Mouse (Mus musculus) stomach, embryonic 15.5 days (tissue): ENCODE measurements around the gene Znhit3. TPM values are rescaled to one million over a fixed set of nuclear protein-coding genes. Genes with fewer than 3 reads are reported as not detected.

Experiments used
- ATAC-seq: fragments of 200-750 bp; cut with Nextera tagmentation; 2 replicates; pipeline ENCODE4 v1.8.0; 2017; ENCODE audit warnings: low read depth, moderate number of reproducible peaks, moderate TSS enrichment; ENCODE audit not compliant: insufficient read depth, low FRiP score
- H3K27ac ChIP-seq: fragments of 300-500 bp; sonication (generic); 2 replicates; pipeline ENCODE4 v1.5.1; 2015; ENCODE audit warnings: mild to moderate bottlenecking, inconsistent platforms
- H3K27me3 ChIP-seq: fragments of 300-500 bp; sonication (generic); replicated peaks from 2 replicates; pipeline ENCODE4 v1.6.1; 2015; ENCODE audit warnings: inconsistent platforms
- H3K36me3 ChIP-seq: fragments of 300-500 bp; sonication (generic); 2 replicates; pipeline ENCODE4 v1.6.1; 2015; ENCODE audit warnings: inconsistent platforms
- H3K4me1 ChIP-seq: fragments of 300-500 bp; sonication (generic); 2 replicates; pipeline ENCODE4 v1.6.1; 2015; ENCODE audit warnings: inconsistent platforms
- H3K4me2 ChIP-seq: fragments of 300-500 bp; sonication (generic); 2 replicates; pipeline ENCODE4 v1.6.1; 2015; ENCODE audit warnings: mild to moderate bottlenecking, inconsistent platforms
- H3K4me3 ChIP-seq: fragments of 300-500 bp; sonication (generic); replicated peaks from 2 replicates; pipeline ENCODE4 v1.5.1; 2015; ENCODE audit warnings: inconsistent platforms
- H3K9ac ChIP-seq: fragments of 300-500 bp; sonication (generic); 2 replicates; pipeline ENCODE4 v1.6.1; 2015; ENCODE audit warnings: inconsistent platforms
- H3K9me3 ChIP-seq: fragments of 300-500 bp; sonication (generic); 2 replicates; pipeline ENCODE4 v1.6.1; 2016; ENCODE audit warnings: inconsistent platforms
- WGBS: fragments of 180-500 bp; shearing (Covaris S2); methylation state at CpG from one replicate; pipeline ENCODE4 v1.1.7; 2015; 5-methylcytosine and 5-hydroxymethylcytosine counted together
- polyA plus RNA-seq: library from polyadenylated mRNA; unstranded; fragments of >200 nt; fragmentation: Nextera tagmentation; extraction: Ambion mirVana; gene quantifications from 2 replicates; pipeline ENCODE4 v1.2.1, GENCODE M21; 2015

Gene Znhit3
- polyA plus RNA-seq = 52.9 and 56.9 TPM in 2 replicates

DNA sequence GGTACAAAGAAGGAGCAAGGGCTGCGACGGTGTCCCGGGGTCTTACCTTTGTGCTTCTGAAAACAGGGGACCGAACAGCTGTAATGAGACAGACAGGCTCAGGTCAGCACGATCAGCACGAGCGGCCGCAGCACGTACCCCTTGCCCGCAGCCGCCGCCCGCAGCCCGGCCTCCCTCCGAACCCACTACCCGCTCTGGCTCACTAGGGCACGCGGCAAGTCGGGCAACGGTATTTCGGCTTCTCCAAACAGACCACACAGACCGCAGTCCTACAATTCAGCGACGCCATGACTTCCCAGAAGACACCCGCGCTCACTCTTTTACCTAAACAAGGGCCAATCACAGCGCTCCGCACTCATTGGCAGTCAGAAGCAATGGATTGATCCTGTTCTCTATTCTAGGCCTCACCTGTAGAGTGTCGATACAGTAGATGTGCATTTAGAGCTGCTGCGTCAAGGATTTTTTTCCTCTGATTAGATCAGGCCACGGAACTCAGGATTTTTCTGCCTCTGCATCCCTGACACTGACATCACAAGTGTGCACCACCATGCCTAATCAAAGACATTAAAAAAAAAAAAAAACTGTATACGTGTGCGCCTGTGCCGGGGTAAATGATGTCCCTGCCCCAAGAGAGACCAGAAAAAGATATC lies at the start of gene Znhit3:
TSS of gene Znhit3 (minus strand) at position 314 of the 650 bp plus-strand sequence.
- peaks cover 7% of the 10 kb centered on the region for H3K36me3 ChIP-seq
- H3K9ac ChIP-seq = peak within 1 kb of the TSS; percentile 85
- peaks cover 4% of the 10 kb centered on the region for H3K4me1 ChIP-seq
- H3K4me3 ChIP-seq = peak within 1 kb of the TSS; percentile 95
- ATAC-seq = peak; percentile 85
- no peaks in the 10 kb centered on the region for H3K27me3 ChIP-seq
- peak within 1 kb of the TSS; percentile 52 for H3K4me2 ChIP-seq
- WGBS = 4% methylated on average over 34 of the region's 34 CpGs
- H3K27ac ChIP-seq = peak within 1 kb of the TSS; percentile 37; the same call in 1 of the 2 replicates
- H3K9me3 ChIP-seq = no peaks in the 10 kb centered on the region

DNA sequence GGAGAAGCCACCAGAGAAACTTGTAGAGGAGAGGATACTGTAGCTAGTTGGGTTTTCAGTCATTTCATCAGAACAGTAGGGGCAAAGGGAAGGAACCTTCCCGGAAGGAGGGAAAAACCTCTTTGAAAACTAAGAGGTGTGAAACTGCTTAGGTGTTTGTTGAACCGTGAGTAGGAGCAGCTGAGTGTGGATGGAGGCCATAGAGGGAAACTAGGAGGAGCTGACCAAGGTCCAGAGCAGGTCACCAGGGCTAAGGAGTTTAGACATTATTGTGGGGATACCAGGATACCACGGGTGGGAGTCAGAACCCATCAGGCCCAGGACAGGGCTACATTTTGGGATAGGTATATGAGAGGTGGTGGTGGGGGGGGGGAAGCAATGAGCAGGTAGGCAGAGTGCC lies 47.4 kb upstream of the Znhit3 start:
- H3K4me1 ChIP-seq = 0 out of 2 replicates have a peak, but pooled peaks cover 4% of the 10 kb centered on the region
- no peak overlapping the region for H3K4me2 ChIP-seq
- 71% methylated on average over 3 of the region's 3 CpGs for WGBS
- no peak overlapping the region for H3K27ac ChIP-seq
- no peaks in the 10 kb centered on the region for H3K9me3 ChIP-seq
- H3K9ac ChIP-seq = no peak overlapping the region
- no peak for ATAC-seq
- peaks cover 12% of the 10 kb centered on the region for H3K27me3 ChIP-seq
- no peaks in the 10 kb centered on the region for H3K36me3 ChIP-seq
- H3K4me3 ChIP-seq = no peak overlapping the region

DNA sequence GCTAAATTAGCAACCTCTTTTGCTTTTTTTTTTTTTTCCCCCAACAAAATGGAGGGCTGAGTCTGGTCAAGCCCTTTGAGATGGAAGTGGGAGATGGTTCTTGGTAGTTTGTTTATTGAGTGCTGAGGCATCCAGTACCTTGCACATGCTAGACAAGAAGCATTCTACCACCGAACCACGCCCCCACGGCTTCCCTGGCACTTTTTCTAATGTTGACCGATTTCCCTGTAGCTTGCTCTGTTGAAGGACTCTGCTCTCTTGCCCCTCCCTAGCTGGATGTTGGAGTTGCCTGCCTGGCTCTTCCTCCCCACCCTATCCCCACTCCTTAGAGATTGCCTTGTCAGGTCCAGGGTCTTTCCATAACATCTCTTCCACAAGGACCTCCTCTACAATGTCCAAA lies 46.4 kb upstream of the Znhit3 start:
- Histone ChIP-seq H3K4me1 (peaks cover 11% of the 10 kb centered on the region), H3K36me3 (no peaks in the 10 kb centered on the region), H3K4me3 (no peak overlapping the region), H3K4me2 (no peak overlapping the region), H3K27me3 (peaks cover 22% of the 10 kb centered on the region), H3K27ac (no peak overlapping the region), H3K9me3 (no peaks in the 10 kb centered on the region), H3K9ac (no peak overlapping the region)
- WGBS = 74% methylated on average over 4 of the region's 4 CpGs
- no peak for ATAC-seq

DNA sequence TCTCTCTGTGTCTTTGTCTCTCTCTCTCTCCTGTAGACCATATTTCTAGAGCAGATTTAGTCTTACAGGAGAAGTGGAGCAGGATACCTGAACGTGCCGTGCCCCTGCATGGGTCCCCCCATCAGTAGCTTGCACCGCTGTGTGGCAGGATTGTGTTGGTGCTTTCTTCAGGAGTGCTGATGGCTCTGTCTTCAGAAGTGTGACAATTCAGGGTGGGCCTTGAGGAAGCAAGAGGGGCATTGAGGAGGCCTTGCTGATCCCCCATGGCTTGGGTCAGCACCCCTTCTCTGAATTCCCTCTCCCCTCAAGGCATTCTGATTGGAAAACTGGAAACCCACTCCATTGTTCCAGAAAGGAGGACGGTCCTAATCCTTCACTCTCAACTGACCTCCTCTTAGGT lies 45.4 kb upstream of the Znhit3 start:
- Histone ChIP-seq H3K4me3 (no peak overlapping the region), H3K27me3 (peaks cover 32% of the 10 kb centered on the region), H3K27ac (no peak overlapping the region), H3K4me2 (no peak overlapping the region), H3K9me3 (no peaks in the 10 kb centered on the region), H3K36me3 (no peaks in the 10 kb centered on the region), H3K4me1 (peaks cover 7% of the 10 kb centered on the region), H3K9ac (no peak overlapping the region)
- WGBS = 93% methylated on average over 4 of the region's 4 CpGs
- ATAC-seq = no peak

DNA sequence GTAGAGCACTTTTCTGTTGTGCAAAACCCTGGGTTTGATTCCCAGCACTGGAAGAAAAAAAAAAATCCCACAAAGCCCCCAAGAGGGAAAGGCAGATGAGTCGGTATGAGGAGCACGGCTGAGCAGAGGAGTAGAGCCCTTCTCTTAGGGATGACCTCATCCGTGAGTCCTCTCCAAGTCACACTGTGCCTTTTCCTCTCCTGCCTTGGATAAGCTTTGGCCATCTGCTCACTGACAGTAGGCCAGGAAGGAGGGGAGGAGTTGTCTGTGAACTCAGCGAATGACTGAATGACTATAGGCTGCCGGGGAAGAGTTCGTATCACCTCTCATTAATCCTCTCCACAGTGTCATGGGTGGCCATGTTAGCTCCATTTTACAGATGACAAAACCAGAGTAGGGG lies 44.6 kb upstream of the Znhit3 start:
- no peak overlapping the region for H3K27ac ChIP-seq
- H3K36me3 ChIP-seq = no peaks in the 10 kb centered on the region
- no peaks in the 10 kb centered on the region for H3K9me3 ChIP-seq
- H3K4me2 ChIP-seq = no peak overlapping the region
- peaks cover 7% of the 10 kb centered on the region for H3K4me1 ChIP-seq
- no peak overlapping the region for H3K9ac ChIP-seq
- WGBS = 70% methylated on average over 6 of the region's 6 CpGs
- H3K27me3 ChIP-seq = peaks cover 40% of the 10 kb centered on the region
- no peak overlapping the region for H3K4me3 ChIP-seq
- no peak for ATAC-seq

DNA sequence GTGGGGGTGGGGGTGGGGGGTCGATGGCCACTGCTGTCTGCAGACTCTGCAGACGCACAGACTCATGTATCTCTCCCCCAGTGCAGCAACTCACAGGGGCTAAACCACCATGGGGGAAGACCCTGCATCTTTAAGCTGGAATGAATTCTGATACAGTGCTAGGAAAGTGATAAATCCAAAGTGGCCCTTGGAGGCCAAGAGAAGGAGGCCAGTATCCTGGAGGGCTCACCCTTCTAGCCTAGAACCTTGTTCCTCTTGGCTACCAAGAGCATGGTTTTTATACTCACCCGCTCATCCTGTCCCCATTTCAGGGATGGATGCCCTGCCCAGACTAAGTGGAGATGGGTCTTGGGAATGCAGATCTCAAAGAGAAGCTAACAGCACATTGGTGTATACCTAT lies 44.1 kb upstream of the Znhit3 start:
- WGBS = 39% methylated on average over 3 of the region's 3 CpGs
- ATAC-seq = no peak
- H3K9me3 ChIP-seq = no peaks in the 10 kb centered on the region
- no peak overlapping the region for H3K4me3 ChIP-seq
- H3K36me3 ChIP-seq = no peaks in the 10 kb centered on the region
- peaks cover 7% of the 10 kb centered on the region for H3K4me1 ChIP-seq
- peaks cover 41% of the 10 kb centered on the region for H3K27me3 ChIP-seq
- H3K27ac ChIP-seq = no peak overlapping the region
- no peak overlapping the region for H3K4me2 ChIP-seq
- no peak overlapping the region for H3K9ac ChIP-seq

DNA sequence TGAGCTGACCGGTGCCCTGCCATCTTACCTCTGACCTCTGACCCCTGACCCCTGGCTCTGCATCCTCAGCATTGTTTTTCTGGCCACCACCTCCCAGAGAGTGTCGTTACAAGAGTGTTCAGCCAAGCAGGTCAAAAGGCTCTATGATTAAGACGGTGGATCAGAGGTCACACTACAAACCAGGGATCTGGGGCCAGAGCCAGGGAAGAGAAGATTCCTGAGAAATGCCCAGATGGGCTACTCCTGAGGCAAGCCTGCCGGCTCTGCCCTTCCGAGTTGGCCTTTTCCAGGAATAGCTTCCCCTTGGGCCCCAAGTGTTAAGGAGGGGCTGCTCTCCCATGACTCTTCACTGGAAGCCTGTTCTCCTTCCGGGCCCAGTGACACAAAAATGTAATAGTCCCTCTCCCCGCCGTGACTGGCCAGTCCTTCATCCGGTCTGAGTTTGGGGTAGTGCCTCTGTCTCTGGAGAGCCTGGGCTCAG lies 43.6 kb upstream of the Znhit3 start:
- no peak overlapping the region for H3K27ac ChIP-seq
- no peaks in the 10 kb centered on the region for H3K9me3 ChIP-seq
- H3K4me1 ChIP-seq = peaks cover 7% of the 10 kb centered on the region
- no peak overlapping the region for H3K9ac ChIP-seq
- H3K4me2 ChIP-seq = no peak overlapping the region; the same call in 1 of the 2 replicates
- H3K27me3 ChIP-seq = peaks cover 41% of the 10 kb centered on the region
- no peak overlapping the region for H3K4me3 ChIP-seq
- 5% methylated on average over 9 of the region's 9 CpGs for WGBS
- no peak for ATAC-seq
- no peaks in the 10 kb centered on the region for H3K36me3 ChIP-seq

DNA sequence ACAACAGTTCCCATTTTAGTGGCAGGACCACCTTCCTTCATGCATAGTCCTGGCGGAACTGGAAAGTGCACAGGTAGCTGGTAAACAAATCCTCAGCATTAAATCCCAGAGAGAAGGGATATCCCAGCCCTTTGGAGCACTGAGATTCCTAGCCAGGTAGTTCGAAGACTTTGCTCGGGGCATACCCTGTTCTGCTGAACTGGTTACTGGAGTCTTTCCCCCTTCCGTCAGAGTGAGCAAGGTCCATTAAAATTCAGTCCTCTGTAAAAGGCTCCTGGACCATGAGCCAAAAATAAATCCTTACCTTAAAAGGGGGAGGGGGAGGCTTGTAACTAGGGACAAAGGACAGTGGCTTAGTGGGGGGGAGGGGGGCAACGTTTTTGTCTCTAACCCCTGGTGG lies 43.0 kb upstream of the Znhit3 start:
- ATAC-seq = no peak
- no peak overlapping the region for H3K4me2 ChIP-seq
- H3K9me3 ChIP-seq = no peaks in the 10 kb centered on the region
- no peak overlapping the region for H3K4me3 ChIP-seq
- no peak overlapping the region for H3K27ac ChIP-seq
- H3K9ac ChIP-seq = no peak overlapping the region
- peaks cover 7% of the 10 kb centered on the region for H3K4me1 ChIP-seq
- whole genome bisulfite sequencing = 41% methylated on average over 5 of the region's 5 CpGs
- peaks cover 41% of the 10 kb centered on the region for H3K27me3 ChIP-seq
- no peaks in the 10 kb centered on the region for H3K36me3 ChIP-seq

DNA sequence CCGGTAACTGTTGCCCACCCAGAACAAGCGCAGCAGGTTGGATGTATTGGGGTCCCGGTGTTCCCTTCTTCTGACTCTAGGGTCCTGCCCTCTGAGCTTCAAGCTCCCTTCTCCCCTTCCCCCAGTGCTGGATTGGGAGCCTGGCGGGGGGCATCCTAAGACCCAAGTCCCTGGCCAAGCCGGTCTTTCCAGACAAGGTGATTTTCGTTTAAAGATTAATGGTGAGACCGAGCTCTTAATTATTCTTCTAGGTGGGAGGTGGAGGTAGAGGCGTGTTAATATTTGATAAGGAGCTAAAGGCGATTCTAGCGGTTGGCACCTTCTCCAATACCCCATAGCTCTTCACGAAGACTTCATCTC lies 42.1 kb upstream of the Znhit3 start:
- no peak overlapping the region for H3K27ac ChIP-seq
- H3K4me3 ChIP-seq = peak overlapping the region; percentile 25
- no peak for ATAC-seq
- peaks cover 7% of the 10 kb centered on the region for H3K4me1 ChIP-seq
- H3K36me3 ChIP-seq = no peaks in the 10 kb centered on the region
- WGBS = 3% methylated on average over 11 of the region's 11 CpGs
- no peaks in the 10 kb centered on the region for H3K9me3 ChIP-seq
- peak overlapping the region; percentile 49 for H3K4me2 ChIP-seq
- peaks cover 41% of the 10 kb centered on the region for H3K27me3 ChIP-seq
- H3K9ac ChIP-seq = no peak overlapping the region

DNA sequence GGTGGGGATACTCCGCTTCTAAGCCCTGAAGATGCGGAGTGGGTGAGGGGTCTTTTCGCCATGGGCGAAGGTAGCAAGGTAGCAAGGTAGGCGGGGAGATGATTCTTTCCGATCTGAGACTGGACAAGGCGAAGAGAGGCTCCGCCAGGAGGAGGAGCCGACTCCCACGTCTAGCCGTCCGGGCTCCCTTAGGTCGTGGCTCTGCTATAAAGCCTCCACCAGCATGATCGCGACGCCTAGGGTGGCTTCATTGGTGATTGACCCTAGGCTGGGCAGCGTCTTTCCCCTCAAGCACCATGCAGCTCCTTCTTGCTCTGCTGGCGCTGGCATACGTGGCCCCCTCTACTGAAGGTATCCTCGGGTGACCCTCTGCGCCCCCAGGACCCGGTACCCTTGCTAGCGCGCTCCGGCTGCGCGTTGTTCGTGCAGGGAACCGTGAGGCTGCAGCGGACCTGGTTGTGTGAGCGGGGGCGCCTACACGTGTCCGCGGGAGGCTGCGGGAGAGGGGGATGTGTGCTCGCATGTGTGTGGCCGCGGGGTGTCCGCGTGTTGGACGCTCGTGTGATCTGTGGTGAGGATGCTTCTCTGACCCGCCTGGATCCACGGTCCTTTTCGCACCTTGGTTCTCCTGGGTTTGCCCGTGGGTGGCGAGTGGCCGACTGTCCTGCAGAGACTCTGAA lies 41.6 kb upstream of the Znhit3 start, which contains the start of gene Car4:
TSS of gene Car4 (plus strand) at position 196 of the 680 bp plus-strand sequence.
- Histone ChIP-seq H3K27ac (no peak within 1 kb of the TSS), H3K36me3 (no peaks in the 10 kb centered on the region), H3K4me2 (peak within 1 kb of the TSS; percentile 49), H3K27me3 (peaks cover 41% of the 10 kb centered on the region), H3K4me3 (peak within 1 kb of the TSS; percentile 25), H3K9ac (no peak within 1 kb of the TSS), H3K9me3 (no peaks in the 10 kb centered on the region), H3K4me1 (peaks cover 7% of the 10 kb centered on the region)
- under 1% methylated on average over 49 of the region's 49 CpGs for WGBS
- no peak for ATAC-seq

DNA sequence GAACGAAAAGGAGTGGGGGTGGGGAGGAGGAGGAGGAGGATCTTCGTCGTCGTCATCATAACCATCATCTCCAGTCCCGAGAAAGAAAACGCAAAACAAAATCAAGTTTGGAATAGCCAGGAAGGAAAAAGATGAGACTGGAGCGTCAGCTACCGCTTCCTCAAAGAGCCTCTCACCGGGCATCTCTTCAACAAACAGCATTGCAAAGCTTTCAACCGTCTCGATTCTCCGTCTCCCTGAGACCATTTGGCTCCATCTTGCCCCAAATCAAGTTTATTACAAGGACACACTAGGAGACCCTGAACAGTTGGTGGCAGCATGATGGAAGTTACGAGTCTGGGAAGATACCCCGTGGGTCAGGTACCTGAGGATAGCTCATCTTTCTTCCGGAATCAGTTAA lies 41.0 kb upstream of the Znhit3 start:
- Histone ChIP-seq H3K9me3 (no peaks in the 10 kb centered on the region), H3K4me3 (peak overlapping the region; percentile 25; the same call in 1 of the 2 replicates), H3K27me3 (peaks cover 41% of the 10 kb centered on the region), H3K4me1 (peaks cover 7% of the 10 kb centered on the region), H3K4me2 (peak overlapping the region; percentile 49), H3K9ac (no peak overlapping the region), H3K27ac (no peak overlapping the region), H3K36me3 (no peaks in the 10 kb centered on the region)
- no peak for ATAC-seq
- 3% methylated on average over 15 of the region's 15 CpGs for WGBS

DNA sequence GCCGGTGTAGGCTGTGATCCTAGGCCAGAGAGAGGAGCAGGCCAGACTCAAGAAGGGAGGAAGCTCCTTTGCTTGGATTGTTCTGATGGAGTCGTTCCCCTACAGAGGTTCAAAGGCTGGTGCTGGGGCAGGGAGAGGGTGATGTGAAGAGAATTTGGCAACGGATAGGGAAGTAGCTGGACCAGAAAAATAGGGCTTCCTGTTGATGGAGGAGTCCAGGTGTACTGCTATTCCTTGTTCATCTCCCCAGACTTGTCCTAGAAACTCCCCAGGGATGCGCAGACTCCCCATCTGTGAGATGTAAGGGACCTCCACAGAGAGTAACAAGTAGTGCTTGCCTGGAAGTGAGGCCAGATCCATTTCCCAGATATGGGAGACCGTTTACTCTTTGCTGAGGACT lies 40.2 kb upstream of the Znhit3 start:
- peaks cover 7% of the 10 kb centered on the region for H3K4me1 ChIP-seq
- H3K27me3 ChIP-seq = peaks cover 41% of the 10 kb centered on the region
- H3K9me3 ChIP-seq = no peaks in the 10 kb centered on the region
- H3K27ac ChIP-seq = no peak overlapping the region
- H3K4me3 ChIP-seq = no peak overlapping the region
- WGBS = 25% methylated on average over 5 of the region's 5 CpGs
- H3K9ac ChIP-seq = no peak overlapping the region
- no peak overlapping the region for H3K4me2 ChIP-seq
- H3K36me3 ChIP-seq = no peaks in the 10 kb centered on the region
- ATAC-seq = no peak
